Mouse (Mus musculus) megakaryocyte, embryonic 14.5 days (primary cell): ENCODE data around the gene Ampd1.

ENCODE experiments used
- FLI1 ChIP-seq: IDR thresholded peaks from 2 replicates; pipeline ENCODE4 v1.6.1; 2012; ENCODE audit warnings: low read length, inconsistent platforms, mixed read lengths
- GATA1 ChIP-seq: IDR thresholded peaks from 3 replicates; pipeline ENCODE4 v1.6.1; 2012; ENCODE audit warnings: mixed read lengths, low read length, inconsistent platforms, borderline replicate concordance

- no peak for TF ChIP-seq GATA1
- no peak for TF ChIP-seq FLI1
Measured at GRCm38 (mm10) chr3:103142366-103142765, 68.6 kb downstream of the Ampd1 start.
